Comparison of ENCODE assay signal across 19 mouse cellular contexts in the genomic region with DNA sequence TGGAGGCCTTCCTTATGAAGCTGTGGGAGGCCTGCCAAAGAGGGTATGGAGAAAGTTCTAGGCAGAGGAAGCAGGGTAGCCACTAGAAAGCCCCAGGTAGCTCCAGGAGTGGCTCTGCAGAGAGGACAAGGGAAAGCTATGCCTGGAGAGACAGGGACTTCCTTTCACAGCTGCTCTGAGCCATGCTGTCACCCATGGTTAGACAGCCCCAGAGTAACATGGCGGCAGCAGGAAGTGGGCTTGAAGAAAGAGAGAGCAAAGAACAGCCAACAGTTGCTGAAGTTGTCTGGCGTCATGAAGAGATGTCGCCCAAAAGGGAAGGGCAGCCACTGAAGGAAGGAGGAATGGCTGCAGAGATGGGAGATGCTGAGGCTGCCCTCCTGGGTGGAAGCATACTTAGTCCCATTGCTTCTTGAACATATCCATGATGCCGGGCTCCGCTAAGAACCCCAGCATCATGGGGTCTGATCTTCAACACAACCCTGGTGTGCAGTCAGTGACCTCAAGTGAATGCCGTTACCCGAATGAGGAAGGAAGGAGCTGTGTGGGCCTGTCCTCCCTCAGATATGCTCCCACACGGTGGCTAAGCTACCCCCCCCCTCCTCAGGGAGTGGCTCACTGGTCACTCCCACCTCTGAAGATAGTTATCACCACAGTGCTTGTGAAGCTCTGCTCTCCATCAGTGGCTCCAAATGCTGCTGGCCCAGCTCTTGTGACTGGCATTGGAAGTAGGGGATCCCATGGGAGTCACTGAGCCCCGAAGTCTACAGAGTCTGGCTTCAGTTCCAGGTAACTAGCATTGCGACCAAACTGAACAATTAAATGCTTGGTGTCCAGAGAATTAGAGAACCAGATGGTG.
DNase-seq lines count a peak whose midpoint lies in the region; ATAC-seq and TF ChIP-seq lines count a peak whose summit lies in the region.
"Had no signal": no experiment of that assay in that cellular context is flagged by ENCODE, and none has a peak within 500 bp of the region (broad histone marks: within the 10 kb centered on the region; RNA-seq: fewer than 3 reads in every experiment).

No protein-coding gene starts in this region.

- TF ChIP-seq POLR2A in liver, adult 2 months (IDR thresholded peaks at IDR 0.05; ENCODE audit: extremely low read depth, insufficient read depth, low read length) = no peak

- H3K27ac ChIP-seq in liver, adult 2 months (replicated peaks; ENCODE audit: insufficient read depth, low read depth, low read length) = no peak overlapping the region
- H3K27ac ChIP-seq: embryonic facial prominence, embryonic 13.5 days; heart, embryonic 15.5 days; kidney, postnatal 0 days; limb, embryonic 15.5 days; midbrain, embryonic 15.5 days had no signal

- no peaks in the 10 kb centered on the region; the same call in 1 of the 2 replicates for H3K79me2 ChIP-seq in liver, adult 2 months (ENCODE audit: control insufficient read depth, insufficient read depth, low read length)

- TF ChIP-seq CTCF in liver, adult 2 months (IDR thresholded peaks at IDR 0.05; ENCODE audit: low read depth, low read length) = no peak

- no peaks in the 10 kb centered on the region for H3K4me1 ChIP-seq in liver, adult 2 months (ENCODE audit: control insufficient read depth, insufficient read depth, low read length)
- H3K4me1 ChIP-seq: embryonic facial prominence, embryonic 13.5 days; heart, embryonic 15.5 days; limb, embryonic 15.5 days; midbrain, embryonic 15.5 days had no signal

- no peak overlapping the region for H3K4me3 ChIP-seq in liver, adult 2 months (ENCODE audit: insufficient read depth, low read depth, low read length)
- H3K4me3 ChIP-seq: embryonic facial prominence, embryonic 13.5 days; heart, embryonic 15.5 days; limb, embryonic 15.5 days; midbrain, embryonic 15.5 days had no signal

- DNase-seq in thymus, postnatal 25 days = peak; percentile 16
- no peak for DNase-seq in thymus, postnatal 0 days (ENCODE audit: low spot score)
- peak; percentile 16 for DNase-seq in liver, adult 2 months (ENCODE audit: extremely low read depth, low read depth, low spot score)
- DNase-seq in urinary bladder, postnatal 14 days (ENCODE audit: low spot score) = no peak
- DNase-seq in embryo, embryonic 11 days = no peak
- no peak for DNase-seq in layer of hippocampus, adult 11-12 months (ENCODE audit: low spot score)
- DNase-seq: adrenal gland, postnatal 36 days; cerebellum, adult 9-10 months; gastrocnemius, postnatal 14 days; layer of hippocampus, postnatal 36 days; thymus, postnatal 36 days had no signal

- H3K36me3 ChIP-seq in liver, adult 2 months (ENCODE audit: control insufficient read depth, insufficient read depth, low read length) = peaks cover 16% of the 10 kb centered on the region
- H3K36me3 ChIP-seq: midbrain, embryonic 15.5 days had no signal

- H3K9ac ChIP-seq in liver, adult 2 months (ENCODE audit: low read depth, low read length) = no peak overlapping the region
- H3K9ac ChIP-seq: embryonic facial prominence, embryonic 13.5 days; heart, embryonic 15.5 days; limb, embryonic 15.5 days; midbrain, embryonic 15.5 days had no signal

- H3K27me3 ChIP-seq in liver, adult 2 months (ENCODE audit: control insufficient read depth, insufficient read depth, low read length) = no peaks in the 10 kb centered on the region
- H3K27me3 ChIP-seq: CH12.LX; embryonic facial prominence, embryonic 13.5 days; heart, embryonic 15.5 days; limb, embryonic 15.5 days; midbrain, embryonic 15.5 days had no signal

- WGBS in liver, adult 2 months = 87% methylated on average over 10 of the region's 10 CpGs

- ATAC-seq in megakaryocyte-erythroid progenitor cell, adult 5-6 weeks (replicated peaks; ENCODE audit: low FRiP score, low TSS enrichment, poor library complexity, severe bottlenecking) = peak; percentile 74
- ATAC-seq: forebrain, embryonic 14.5 days; midbrain, embryonic 15.5 days had no signal

Comparison
In these comparisons a context has a peak if more than half of its experiments do, and no peak if none do; other contexts are left out.
1. DNase-seq: peak in thymus, postnatal 25 days (single experiment) and liver, adult 2 months (single experiment); none in thymus, postnatal 0 days (single experiment), urinary bladder, postnatal 14 days (single experiment), embryo, embryonic 11 days (single experiment) and layer of hippocampus, adult 11-12 months (single experiment).